10 mouse cellular contexts compared by ENCODE assay signal in genomic region chr16:43539659-43540096, GRCm38 (mm10).
DNase-seq lines count a peak whose midpoint lies in the region; ATAC-seq and TF ChIP-seq lines count a peak whose summit lies in the region.
"Had no signal": no experiment of that assay in that cellular context is flagged by ENCODE, and none has a peak within 500 bp of the region (broad histone marks: within the 10 kb centered on the region; RNA-seq: fewer than 3 reads in every experiment).

No protein-coding gene starts in this region.

- no peak for ATAC-seq in kidney, postnatal 0 days (replicated peaks; ENCODE audit: low FRiP score, low read depth)
- peak; percentile 28 for ATAC-seq in activated CD4-positive, CD25-positive, alpha-beta regulatory T cell, adult 4 months
- no peak for ATAC-seq in embryonic facial prominence, embryonic 14.5 days (ENCODE audit: low read depth)
- peak; percentile 28 for ATAC-seq in inflammation-experienced regulatory T-cells, adult 6 months

- TF ChIP-seq CTCF in kidney, postnatal 0 days (IDR thresholded peaks at IDR 0.05; ENCODE audit: low read depth) = no peak

- no peak for DNase-seq in kidney, postnatal 0 days (ENCODE audit: low spot score)
- no peak for DNase-seq in kidney, adult 18-20 months
- DNase-seq in embryonic facial prominence, embryonic 14.5 days (ENCODE audit: low spot score) = no peak
- no peak for DNase-seq in thymus, postnatal 0 days (ENCODE audit: low spot score)
- DNase-seq in retina, embryonic 14.5 days (ENCODE audit: low spot score) = no peak
- no peak for DNase-seq in ovary, postnatal 10 days (ENCODE audit: low spot score)
- DNase-seq: kidney, adult 8-10 months; liver, embryonic 13.5 days had no signal

- H3K4me1 ChIP-seq in kidney, postnatal 0 days (replicated peaks; ENCODE audit: insufficient read depth, low read length) = 0 out of 2 replicates have a peak, but pooled peaks cover 3% of the 10 kb centered on the region
- H3K4me1 ChIP-seq in embryonic facial prominence, embryonic 14.5 days (ENCODE audit: control insufficient read depth, insufficient read depth, low read length) = peaks cover 3% of the 10 kb centered on the region; the same call in 1 of the 2 replicates
- H3K4me1 ChIP-seq: liver, embryonic 13.5 days had no signal

- no peak overlapping the region for H3K4me3 ChIP-seq in kidney, postnatal 0 days (replicated peaks; ENCODE audit: low read depth, low read length)
- H3K4me3 ChIP-seq in embryonic facial prominence, embryonic 14.5 days (ENCODE audit: low read depth, low read length) = no peak overlapping the region
- H3K4me3 ChIP-seq: liver, embryonic 13.5 days had no signal

- H3K27ac ChIP-seq in kidney, postnatal 0 days = peak overlapping the region; percentile 60; the same call in 1 of the 2 replicates
- H3K27ac ChIP-seq in embryonic facial prominence, embryonic 14.5 days (replicated peaks; ENCODE audit: low read depth, low read length) = peak overlapping the region; percentile 13; the same call in 1 of the 2 replicates
- H3K27ac ChIP-seq: liver, embryonic 13.5 days had no signal

- H3K36me3 ChIP-seq in kidney, postnatal 0 days (ENCODE audit: insufficient read depth, low read length) = no peaks in the 10 kb centered on the region
- no peaks in the 10 kb centered on the region for H3K36me3 ChIP-seq in embryonic facial prominence, embryonic 14.5 days (ENCODE audit: control insufficient read depth, insufficient read depth, low read length)
- H3K36me3 ChIP-seq: liver, embryonic 13.5 days had no signal

- WGBS in kidney, postnatal 0 days = 66% methylated on average over 12 of the region's 12 CpGs
- 75% methylated on average over 12 of the region's 12 CpGs for WGBS in embryonic facial prominence, embryonic 14.5 days

- no peak overlapping the region for H3K9ac ChIP-seq in kidney, postnatal 0 days (ENCODE audit: low read depth, low read length)
- H3K9ac ChIP-seq in embryonic facial prominence, embryonic 14.5 days (ENCODE audit: low read depth, low read length) = no peak overlapping the region
- H3K9ac ChIP-seq: liver, embryonic 13.5 days had no signal

- no peak overlapping the region for H3K4me2 ChIP-seq in kidney, postnatal 0 days (ENCODE audit: low read length)
- no peak overlapping the region for H3K4me2 ChIP-seq in embryonic facial prominence, embryonic 14.5 days (ENCODE audit: low read depth, low read length)
- H3K4me2 ChIP-seq: liver, embryonic 13.5 days had no signal

- H3K9me3 ChIP-seq in kidney, postnatal 0 days (replicated peaks; ENCODE audit: low read length) = no peaks in the 10 kb centered on the region
- no peaks in the 10 kb centered on the region for H3K9me3 ChIP-seq in embryonic facial prominence, embryonic 14.5 days (ENCODE audit: control insufficient read depth, low read length)
- H3K9me3 ChIP-seq: liver, embryonic 13.5 days had no signal

- no peaks in the 10 kb centered on the region for H3K27me3 ChIP-seq in kidney, postnatal 0 days (ENCODE audit: insufficient read depth, low read length)
- no peaks in the 10 kb centered on the region for H3K27me3 ChIP-seq in embryonic facial prominence, embryonic 14.5 days (replicated peaks; ENCODE audit: control insufficient read depth, insufficient read depth, low read length)
- H3K27me3 ChIP-seq: liver, embryonic 13.5 days had no signal

Comparison
In these comparisons a context has a peak if more than half of its experiments do, and no peak if none do; other contexts are left out.
1. ATAC-seq: peak in activated CD4-positive, CD25-positive, alpha-beta regulatory T cell, adult 4 months (single experiment) and inflammation-experienced regulatory T-cells, adult 6 months (single experiment); none in kidney, postnatal 0 days (single experiment) and embryonic facial prominence, embryonic 14.5 days (single experiment).